Mouse (Mus musculus): ENCODE data around the gene Gfer. TPM values are rescaled to one million over a fixed set of nuclear protein-coding genes. Genes with fewer than 3 reads are reported as not detected.
"Not testable (repeated sequence)": the region's sequence is repeated elsewhere in the genome, so short reads cannot be mapped to it uniquely, and the experiment has no call there.

Gfer gene
- polyA plus RNA-seq, 1 experiment from 2014 or later: 41.9 TPM

- no peak for ATAC-seq (ENCODE audit: low read depth)
- Histone ChIP-seq H3K27ac (ENCODE audit: low read length) (peak overlapping the region; percentile 84), H3K27me3 (ENCODE audit: control insufficient read depth, insufficient read depth, low read depth, low read length) (no peaks in the 10 kb centered on the region), H3K36me3 (ENCODE audit: control insufficient read depth, insufficient read depth, low read length) (peaks cover 12% of the 10 kb centered on the region), H3K4me2 (ENCODE audit: low read depth, low read length) (peak overlapping the region; percentile 89), H3K4me3 (ENCODE audit: low read length) (peak overlapping the region; percentile 93), H3K4me1 (replicated peaks; ENCODE audit: control insufficient read depth, insufficient read depth, low read length) (peaks cover 26% of the 10 kb centered on the region), H3K9me3 (ENCODE audit: control insufficient read depth, low read length) (no peaks in the 10 kb centered on the region), H3K9ac (ENCODE audit: low read length) (peak overlapping the region; percentile 94)
- WGBS: under 1% methylated on average over 15 of the region's 15 CpGs
Measured at GRCm38 (mm10) chr17:24723881-24724180, 27.9 kb upstream of the Gfer start.

- Histone ChIP-seq H3K27me3 (ENCODE audit: control insufficient read depth, insufficient read depth, low read depth, low read length) (no peaks in the 10 kb centered on the region), H3K9me3 (ENCODE audit: control insufficient read depth, low read length) (no peaks in the 10 kb centered on the region), H3K27ac (ENCODE audit: low read length) (peak overlapping the region; percentile 84), H3K4me1 (replicated peaks; ENCODE audit: control insufficient read depth, insufficient read depth, low read length) (peaks cover 31% of the 10 kb centered on the region), H3K36me3 (ENCODE audit: control insufficient read depth, insufficient read depth, low read length) (peaks cover 12% of the 10 kb centered on the region), H3K4me3 (ENCODE audit: low read length) (peak overlapping the region; percentile 93), H3K4me2 (ENCODE audit: low read depth, low read length) (peak overlapping the region; percentile 89), H3K9ac (ENCODE audit: low read length) (peak overlapping the region; percentile 94)
- no peak for ATAC-seq (ENCODE audit: low read depth)
- WGBS: under 1% methylated on average over 12 of the region's 12 CpGs
Measured at GRCm38 (mm10) chr17:24723122-24723880, 27.3 kb upstream of the Gfer start.

- Histone ChIP-seq H3K4me2 (ENCODE audit: low read depth, low read length) (peak overlapping the region; percentile 89), H3K9ac (ENCODE audit: low read length) (0 out of 2 replicates have a peak overlapping the region, but pooled peaks have one; percentile 37), H3K4me3 (ENCODE audit: low read length) (no peak overlapping the region), H3K4me1 (replicated peaks; ENCODE audit: control insufficient read depth, insufficient read depth, low read length) (peaks cover 31% of the 10 kb centered on the region), H3K27ac (ENCODE audit: low read length) (no peak overlapping the region), H3K9me3 (ENCODE audit: control insufficient read depth, low read length) (no peaks in the 10 kb centered on the region), H3K36me3 (ENCODE audit: control insufficient read depth, insufficient read depth, low read length) (peaks cover 12% of the 10 kb centered on the region), H3K27me3 (ENCODE audit: control insufficient read depth, insufficient read depth, low read depth, low read length) (no peaks in the 10 kb centered on the region)
- ATAC-seq (ENCODE audit: low read depth): no peak
- 29% methylated on average over 13 of the region's 13 CpGs for WGBS
Measured at GRCm38 (mm10) chr17:24722220-24722924, 26.4 kb upstream of the Gfer start.

- H3K36me3 ChIP-seq (ENCODE audit: control insufficient read depth, insufficient read depth, low read length): peaks cover 14% of the 10 kb centered on the region
- ATAC-seq (ENCODE audit: low read depth); H3K9me3 ChIP-seq (ENCODE audit: control insufficient read depth, low read length): not testable (repeated sequence)
Measured at GRCm38 (mm10) chr17:24721383-24721955, 25.5 kb upstream of the Gfer start.

GRCm38 (mm10) chr17:24720616-24721015 lies 24.7 kb upstream of the Gfer start:
- peak overlapping the region; percentile 80; the same call in 1 of the 2 replicates for H3K27ac ChIP-seq (ENCODE audit: low read length)
- not testable (repeated sequence) for H3K9me3 ChIP-seq (ENCODE audit: control insufficient read depth, low read length); H3K27me3 ChIP-seq (ENCODE audit: control insufficient read depth, insufficient read depth, low read depth, low read length); ATAC-seq (ENCODE audit: low read depth)
- H3K4me1 ChIP-seq (replicated peaks; ENCODE audit: control insufficient read depth, insufficient read depth, low read length): peaks cover 31% of the 10 kb centered on the region
- under 1% methylated on average over 10 of the region's 11 CpGs for WGBS
- peak overlapping the region; percentile 88 for H3K4me2 ChIP-seq (ENCODE audit: low read depth, low read length)
- peak overlapping the region; percentile 92 for H3K4me3 ChIP-seq (ENCODE audit: low read length)
- peaks cover 18% of the 10 kb centered on the region for H3K36me3 ChIP-seq (ENCODE audit: control insufficient read depth, insufficient read depth, low read length)
- H3K9ac ChIP-seq (ENCODE audit: low read length): peak overlapping the region; percentile 85

More at GRCm38 (mm10) chr17:24721383-24721955, 25.5 kb upstream of the Gfer start:
- H3K4me2 ChIP-seq (ENCODE audit: low read depth, low read length): peak overlapping the region; percentile 88
- 34% methylated on average over 7 of the region's 7 CpGs for WGBS
- H3K9ac ChIP-seq (ENCODE audit: low read length): peak overlapping the region; percentile 65
- H3K27me3 ChIP-seq (ENCODE audit: control insufficient read depth, insufficient read depth, low read depth, low read length); H3K27ac ChIP-seq (ENCODE audit: low read length): not testable (repeated sequence)
- H3K4me1 ChIP-seq (replicated peaks; ENCODE audit: control insufficient read depth, insufficient read depth, low read length): peaks cover 31% of the 10 kb centered on the region
- peak overlapping the region; percentile 92 for H3K4me3 ChIP-seq (ENCODE audit: low read length)

- Histone ChIP-seq H3K27me3 (ENCODE audit: control insufficient read depth, insufficient read depth, low read depth, low read length) (no peaks in the 10 kb centered on the region), H3K9me3 (ENCODE audit: control insufficient read depth, low read length) (no peaks in the 10 kb centered on the region), H3K4me1 (replicated peaks; ENCODE audit: control insufficient read depth, insufficient read depth, low read length) (peaks cover 31% of the 10 kb centered on the region), H3K27ac (ENCODE audit: low read length) (peak overlapping the region; percentile 87), H3K4me2 (ENCODE audit: low read depth, low read length) (peak overlapping the region; percentile 88), H3K9ac (ENCODE audit: low read length) (peak overlapping the region; percentile 97), H3K4me3 (ENCODE audit: low read length) (peak overlapping the region; percentile 92), H3K36me3 (ENCODE audit: control insufficient read depth, insufficient read depth, low read length) (peaks cover 18% of the 10 kb centered on the region)
- ATAC-seq (ENCODE audit: low read depth): peak; percentile 98
- 0% methylated on average over 61 of the region's 61 CpGs for WGBS
Measured at GRCm38 (mm10) chr17:24719494-24720222, 23.7 kb upstream of the Gfer start.

- not testable (repeated sequence) for H3K27me3 ChIP-seq (ENCODE audit: control insufficient read depth, insufficient read depth, low read depth, low read length); H3K27ac ChIP-seq (ENCODE audit: low read length); H3K9me3 ChIP-seq (ENCODE audit: control insufficient read depth, low read length); ATAC-seq (ENCODE audit: low read depth)
- peak overlapping the region; percentile 92 for H3K4me3 ChIP-seq (ENCODE audit: low read length)
- H3K36me3 ChIP-seq (ENCODE audit: control insufficient read depth, insufficient read depth, low read length): peaks cover 18% of the 10 kb centered on the region
- H3K4me1 ChIP-seq (replicated peaks; ENCODE audit: control insufficient read depth, insufficient read depth, low read length): peaks cover 29% of the 10 kb centered on the region
- WGBS: 54% methylated on average over 5 of the region's 5 CpGs
- H3K4me2 ChIP-seq (ENCODE audit: low read depth, low read length): peak overlapping the region; percentile 65
- H3K9ac ChIP-seq (ENCODE audit: low read length): peak overlapping the region; percentile 97
Measured at GRCm38 (mm10) chr17:24718938-24719337, 23.0 kb upstream of the Gfer start.

GRCm38 (mm10) chr17:24717943-24718342 lies 22.0 kb upstream of the Gfer start, which contains the start of the genes Rnf151 and Rps2:
Gene Rnf151 (minus strand): TSS chr17:24718063.
Gene Rps2 (plus strand): TSS chr17:24718116.
- no peak for ATAC-seq (ENCODE audit: low read depth)
- Histone ChIP-seq H3K4me2 (ENCODE audit: low read depth, low read length) (peak within 1 kb of the TSS; percentile 65), H3K9me3 (ENCODE audit: control insufficient read depth, low read length) (no peaks in the 10 kb centered on the region), H3K4me1 (replicated peaks; ENCODE audit: control insufficient read depth, insufficient read depth, low read length) (peaks cover 23% of the 10 kb centered on the region), H3K9ac (ENCODE audit: low read length) (peak within 1 kb of the TSS; percentile 97), H3K4me3 (ENCODE audit: low read length) (peak within 1 kb of the TSS; percentile 92), H3K27ac (ENCODE audit: low read length) (no peak within 1 kb of the TSS), H3K27me3 (ENCODE audit: control insufficient read depth, insufficient read depth, low read depth, low read length) (no peaks in the 10 kb centered on the region), H3K36me3 (ENCODE audit: control insufficient read depth, insufficient read depth, low read length) (peaks cover 18% of the 10 kb centered on the region)
- WGBS: 83% methylated on average over 4 of the region's 4 CpGs

Data from lung, embryonic 16.5 days (tissue).